Mouse (Mus musculus) C2C12 (cell line): ENCODE results near the gene Mthfd1l.

ENCODE experiments used
- CTCF ChIP-seq: IDR thresholded peaks from one replicate; pipeline ENCODE4 v1.5.1; 2011; ENCODE audit not compliant: control insufficient read depth, insufficient read depth, insufficient read length
- FOSL1 ChIP-seq: IDR thresholded peaks from one replicate; pipeline ENCODE4 v1.8.0; 2011; ENCODE audit warnings: mild to moderate bottlenecking, low read length; ENCODE audit not compliant: poor library complexity, insufficient read depth, severe bottlenecking
- MAX ChIP-seq: IDR thresholded peaks from one replicate; pipeline ENCODE4 v1.6.1; 2011; ENCODE audit warnings: mild to moderate bottlenecking, control low read depth
- MYOD1 ChIP-seq: IDR thresholded peaks from one replicate; pipeline ENCODE4 v1.6.1; 2011; ENCODE audit warnings: low read depth; ENCODE audit not compliant: control insufficient read depth, insufficient read length
- MYOG ChIP-seq: IDR thresholded peaks from one replicate; pipeline ENCODE4 v1.6.1; 2011; ENCODE audit not compliant: control insufficient read depth, insufficient read length; ENCODE audit errors: extremely low read depth
- USF1 ChIP-seq: IDR thresholded peaks from one replicate; pipeline ENCODE4 v1.6.1; 2011; ENCODE audit warnings: low read depth, mild to moderate bottlenecking, control low read depth, moderate library complexity

GRCm38 (mm10) chr10:4116653-4117052, 143.7 kb downstream of the Mthfd1l start:
- TF ChIP-seq CTCF (no peak), MAX (no peak), USF1 (no peak), MYOD1 (no peak), MYOG (no peak), FOSL1 (no peak)
